Mouse (Mus musculus) WW6 (cell line): ENCODE results near the gene Fam160b1.

Source experiments
- DNase-seq: peaks from one replicate; pipeline ENCODE4 v3.0.0-alpha.2; 2013; ENCODE audit warnings: low read depth, low spot score

Fam160b1 gene

GRCm38 (mm10) chr19:57423402-57423801, 62.9 kb downstream of the Fam160b1 start:
- DNase-seq: no peak

- DNase-seq: no peak
Measured at GRCm38 (mm10) chr19:57425296-57425695, 64.8 kb downstream of the Fam160b1 start.

GRCm38 (mm10) chr19:57426841-57427240, 66.4 kb downstream of the Fam160b1 start:
- no peak for DNase-seq

DNA sequence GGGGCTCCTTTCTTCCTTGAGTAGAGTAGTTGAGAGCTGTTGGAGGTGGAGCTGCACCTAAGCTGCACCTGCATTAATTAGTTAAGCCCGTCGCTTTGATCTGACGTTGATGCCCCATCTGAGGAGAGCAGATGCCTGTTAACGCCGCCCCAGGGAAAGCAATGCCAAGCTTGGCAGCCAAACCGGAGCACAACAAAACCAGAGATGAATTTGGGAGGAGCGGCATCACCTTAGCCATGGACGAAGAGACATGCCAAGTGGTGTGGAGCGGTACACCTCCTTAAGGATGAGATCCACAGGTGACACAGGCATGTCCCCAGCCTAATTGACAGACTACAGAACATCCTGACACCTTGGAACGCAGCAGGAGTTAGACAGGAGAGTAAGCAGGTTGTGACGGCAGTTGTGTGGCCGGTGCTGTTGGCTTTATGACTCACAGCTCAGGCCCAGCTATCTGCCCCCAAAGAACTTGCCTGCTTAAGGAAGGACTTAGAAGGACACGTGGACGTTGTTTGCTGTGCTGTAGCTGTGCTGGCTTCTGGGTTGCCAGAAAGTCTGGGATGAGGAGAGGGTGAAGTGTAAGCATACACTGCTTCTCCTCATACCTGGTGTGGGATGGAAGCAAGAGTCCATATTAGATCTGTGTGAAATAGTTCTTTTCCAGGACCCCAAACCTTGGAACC, 67.4 kb downstream of the Fam160b1 start:
- no peak for DNase-seq

DNA sequence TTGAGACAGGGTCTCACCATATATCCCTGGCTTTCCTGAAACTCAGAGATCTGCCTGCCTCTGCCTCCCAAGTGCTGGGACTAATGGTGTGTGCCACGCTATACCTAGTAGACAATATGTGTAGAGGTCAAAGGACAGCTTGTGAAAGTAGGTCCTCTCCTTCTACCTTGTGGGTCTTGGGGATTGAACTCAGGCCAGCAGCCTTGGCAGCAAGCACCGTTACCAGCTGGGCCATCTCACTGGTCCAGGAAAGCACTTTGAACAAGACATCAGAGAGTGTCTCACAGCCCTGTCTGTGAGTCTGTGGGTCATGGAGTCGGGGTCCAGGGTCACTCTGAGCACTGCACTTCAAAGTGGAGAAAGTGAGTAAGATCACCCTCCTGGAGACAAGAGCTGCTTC, 68.2 kb downstream of the Fam160b1 start:
- DNase-seq: no peak

DNA sequence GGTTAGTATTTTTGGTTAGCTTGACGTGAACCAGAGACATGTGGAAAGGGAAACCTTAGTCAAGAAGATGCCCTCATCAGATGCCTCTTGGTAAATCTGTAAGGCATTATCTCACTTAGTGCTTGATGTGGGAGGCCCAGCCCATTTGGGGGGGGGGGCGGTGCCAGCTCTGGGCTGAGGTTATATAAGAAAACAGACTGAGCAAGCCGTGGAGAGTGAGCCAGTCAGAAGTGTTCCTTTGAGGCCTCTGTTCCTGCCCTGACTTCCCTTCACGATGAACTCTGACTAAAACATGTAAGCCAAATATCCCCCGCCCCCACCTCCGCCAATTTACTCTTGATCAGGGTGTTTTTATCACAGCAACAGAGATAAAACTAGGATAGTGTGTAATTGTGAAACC, 69.4 kb downstream of the Fam160b1 start:
- no peak for DNase-seq

DNA sequence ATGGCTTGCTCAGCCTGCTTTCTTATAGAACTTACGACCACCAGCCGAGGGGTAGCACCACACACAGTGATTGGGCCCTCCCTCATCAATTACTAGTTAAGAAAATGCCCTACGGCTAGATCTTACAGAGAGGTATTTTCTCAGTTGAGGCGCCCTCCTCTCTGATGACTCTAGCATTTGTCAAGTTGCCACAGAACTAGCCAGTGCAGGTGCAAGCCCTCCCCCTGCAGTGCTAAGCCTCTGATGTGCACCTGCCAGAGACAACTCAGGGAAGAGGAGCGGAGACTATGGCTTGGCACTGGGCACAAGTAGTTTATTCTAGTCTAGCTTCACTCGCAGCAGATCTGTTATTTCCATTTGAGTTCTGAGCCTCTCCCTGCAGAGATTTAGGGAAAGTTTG, 71.0 kb downstream of the Fam160b1 start:
- DNase-seq: no peak

GRCm38 (mm10) chr19:57434024-57434423, 73.5 kb downstream of the Fam160b1 start:
- DNase-seq: no peak

DNA sequence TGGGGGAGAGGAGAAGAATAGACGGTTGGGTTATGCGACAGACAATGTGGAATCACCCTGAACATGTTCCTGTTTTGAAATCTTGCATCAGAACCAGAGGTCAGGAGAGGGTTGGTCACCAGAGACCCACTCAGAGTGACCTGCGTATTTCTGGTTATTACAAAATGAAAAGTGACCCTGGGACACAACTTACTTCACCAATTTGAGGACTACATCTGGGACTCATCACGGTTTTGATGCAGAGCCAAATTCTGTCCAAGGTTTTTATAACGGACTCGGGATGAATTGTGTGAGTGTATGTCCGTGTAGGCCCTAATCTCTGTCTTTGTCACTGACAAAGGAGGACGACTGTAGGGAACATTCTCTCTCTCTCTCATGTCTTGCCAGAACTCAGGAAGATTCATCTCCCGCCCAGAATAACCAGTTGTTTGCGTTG, 76.1 kb downstream of the Fam160b1 start:
- DNase-seq: no peak

- DNase-seq: no peak
Measured at GRCm38 (mm10) chr19:57437042-57437441, 76.6 kb downstream of the Fam160b1 start.
